Mouse (Mus musculus) kidney, adult 2 months (tissue): ENCODE measurements at regions not wholly inside any gene's neighbourhood (a gene's known extent, or its start where the extent isn't known, plus 50 kb on each side); places are given as distances from the start of the nearest gene placed in this dataset.

Source experiments
- CTCF ChIP-seq: fragments of 200-500 bp; conservative IDR thresholded peaks from 2 replicates; pipeline ENCODE4 v1.5.1; 2011; ENCODE audit warnings: low read depth, mild to moderate bottlenecking, control low read depth, low read length, moderate library complexity, mixed read lengths; ENCODE audit not compliant: insufficient read depth, insufficient read length
- POLR2A ChIP-seq: fragments of 200-500 bp; IDR thresholded peaks from one replicate; pipeline ENCODE4 v1.6.1; 2011; ENCODE audit warnings: low read depth, low read length, control low read depth

DNA sequence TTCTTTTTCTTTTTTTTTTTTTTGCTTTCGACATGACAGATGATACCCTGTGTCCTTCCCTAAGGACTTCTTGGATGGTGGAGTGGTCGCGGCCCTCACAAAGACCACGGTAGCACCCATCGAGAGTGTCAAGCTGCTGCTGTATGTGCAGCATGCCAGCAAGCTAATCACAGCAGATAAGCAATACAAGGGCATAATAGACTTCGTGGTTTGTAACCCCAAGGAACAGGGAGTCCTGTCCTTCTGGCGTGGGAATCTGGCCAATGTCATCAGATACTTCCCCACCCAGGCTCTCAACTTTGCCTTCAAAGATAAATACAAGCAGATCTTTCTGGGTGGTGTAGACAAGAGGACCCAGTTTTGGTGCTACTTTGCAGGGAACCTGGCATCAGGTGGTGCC, 707.0 kb downstream of the A830018L16Rik start:
- no peak for TF ChIP-seq CTCF
- TF ChIP-seq POLR2A, result no peak
